22 mouse cellular contexts compared by ENCODE assay signal in the genomic region with DNA sequence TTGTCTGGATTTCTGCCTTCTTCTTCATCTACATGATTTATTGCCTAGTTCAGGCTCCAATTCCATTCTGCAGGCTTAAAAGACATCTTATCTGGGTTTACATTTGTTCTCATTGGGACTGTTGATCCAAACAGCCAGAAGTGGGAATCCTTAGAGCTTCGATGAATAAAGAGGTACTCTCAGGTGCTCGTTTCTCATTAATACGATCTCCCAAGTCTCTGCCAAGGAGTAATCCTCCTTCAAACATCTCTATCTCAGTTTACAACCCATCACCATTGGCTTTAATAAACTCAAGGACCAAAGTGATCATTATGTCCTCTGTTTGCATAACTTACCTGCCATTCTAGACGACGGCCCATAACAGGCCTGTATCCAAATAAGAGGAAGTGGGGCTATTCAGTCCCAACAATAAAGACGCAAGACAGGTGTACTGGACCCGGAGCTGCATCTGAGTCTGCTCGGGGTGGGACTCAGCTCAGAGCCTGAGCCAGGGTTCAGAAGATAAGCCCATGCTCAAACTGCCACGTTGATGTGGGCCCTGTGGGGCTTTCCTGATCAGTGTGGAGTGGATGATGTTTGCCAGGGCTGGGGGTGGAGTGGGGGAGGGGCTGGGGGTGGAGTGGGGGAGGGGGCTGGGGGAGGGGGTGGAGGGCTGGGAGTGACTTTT. TPM values are rescaled to one million over a fixed set of nuclear protein-coding genes. Genes with fewer than 3 reads are reported as not detected.
"Had no signal": no experiment of that assay in that cellular context is flagged by ENCODE, and none has a peak within 500 bp of the region (broad histone marks: within the 10 kb centered on the region; RNA-seq: fewer than 3 reads in every experiment).

No protein-coding gene starts in this region.

- ATAC-seq: midbrain, embryonic 16.5 days had no signal

- H3K27ac ChIP-seq: midbrain, embryonic 10.5 days; midbrain, embryonic 12.5 days; neural tube, embryonic 13.5 days; neural tube, embryonic 15.5 days; stomach, embryonic 15.5 days had no signal

- H3K9me3 ChIP-seq: midbrain, embryonic 10.5 days; midbrain, embryonic 12.5 days; neural tube, embryonic 13.5 days; neural tube, embryonic 15.5 days; stomach, embryonic 15.5 days had no signal

- H3K36me3 ChIP-seq: midbrain, embryonic 10.5 days; midbrain, embryonic 12.5 days; neural tube, embryonic 13.5 days; neural tube, embryonic 15.5 days; stomach, embryonic 15.5 days had no signal

- DNase-seq: lung, adult 18-20 months; lung, embryonic 14.5 days; lung, postnatal 10 days; lung, postnatal 4 days; midbrain, embryonic 14.5 days; retina, postnatal 1 day; right cerebral cortex, adult 18-20 months; right cerebral cortex, postnatal 25 days; right cerebral cortex, postnatal 4 days; spleen, adult 18-20 months; thymus, adult 18-20 months; thymus, postnatal 14 days; thymus, postnatal 36 days had no signal

- H3K4me2 ChIP-seq: lung, embryonic 14.5 days; midbrain, embryonic 12.5 days; neural tube, embryonic 13.5 days; neural tube, embryonic 15.5 days; stomach, embryonic 15.5 days had no signal

- H3K4me3 ChIP-seq: midbrain, embryonic 10.5 days; midbrain, embryonic 12.5 days; myocyte; neural tube, embryonic 13.5 days; neural tube, embryonic 15.5 days; stomach, embryonic 15.5 days had no signal

- H3K9ac ChIP-seq: lung, embryonic 14.5 days; midbrain, embryonic 12.5 days; neural tube, embryonic 13.5 days; neural tube, embryonic 15.5 days; stomach, embryonic 15.5 days had no signal

- H3K27me3 ChIP-seq: midbrain, embryonic 12.5 days; neural tube, embryonic 13.5 days; neural tube, embryonic 15.5 days; stomach, embryonic 15.5 days had no signal

- H3K4me1 ChIP-seq: midbrain, embryonic 12.5 days; neural tube, embryonic 13.5 days; neural tube, embryonic 15.5 days; stomach, embryonic 15.5 days had no signal

RNA-seq across cellular contexts. Expression of a gene that starts 38.7 kb away (rescaled TPM):
- total RNA-seq: megakaryocyte, adult 5-6 weeks; megakaryocyte-erythroid progenitor cell, adult 5-6 weeks had no signal
- polyA plus RNA-seq: midbrain, embryonic 14.5 days; neural tube, embryonic 13.5 days; neural tube, embryonic 15.5 days had no signal
